Mouse (Mus musculus): ENCODE measurements around the gene Fzd1. TPM values are rescaled to one million over a fixed set of nuclear protein-coding genes. Genes with fewer than 3 reads are reported as not detected.

Fzd1 gene
- polyA plus RNA-seq, 1 experiment from 2014 or later: 29.0 TPM

GRCm38 (mm10) chr5:4758331-4759080, 671 bp upstream of the Fzd1 start:
- H3K4me3 ChIP-seq (ENCODE audit: low read depth, low read length): peak overlapping the region; percentile 93
- H3K36me3 ChIP-seq (replicated peaks; ENCODE audit: control insufficient read depth, insufficient read depth, low read depth, low read length): no peaks in the 10 kb centered on the region
- peak; percentile 17; the same call in 1 of the 2 replicates for ATAC-seq (replicated peaks; ENCODE audit: insufficient number of reproducible peaks, low FRiP score, low TSS enrichment, low read depth)
- peak overlapping the region; percentile 96 for H3K9ac ChIP-seq (replicated peaks; ENCODE audit: low read length)
- no peaks in the 10 kb centered on the region for H3K27me3 ChIP-seq (ENCODE audit: control insufficient read depth, insufficient read depth, low read length)
- H3K4me1 ChIP-seq (ENCODE audit: control insufficient read depth, insufficient read depth, low read length): no peaks in the 10 kb centered on the region; the same call in 1 of the 2 replicates
- under 1% methylated on average over 23 of the region's 23 CpGs for WGBS
- H3K27ac ChIP-seq (replicated peaks; ENCODE audit: low read depth, low read length): peak overlapping the region; percentile 98
- no peak for DNase-seq (ENCODE audit: low spot score)
- no peaks in the 10 kb centered on the region for H3K9me3 ChIP-seq (replicated peaks; ENCODE audit: control insufficient read depth, low read length)
- peak overlapping the region; percentile 44 for H3K4me2 ChIP-seq (ENCODE audit: low read depth, low read length)

GRCm38 (mm10) chr5:4756871-4757711, 744 bp downstream of the Fzd1 start:
- Histone ChIP-seq H3K4me1 (ENCODE audit: control insufficient read depth, insufficient read depth, low read length) (no peaks in the 10 kb centered on the region; the same call in 1 of the 2 replicates), H3K9me3 (replicated peaks; ENCODE audit: control insufficient read depth, low read length) (no peaks in the 10 kb centered on the region), H3K27ac (replicated peaks; ENCODE audit: low read depth, low read length) (peak overlapping the region; percentile 98), H3K4me3 (ENCODE audit: low read depth, low read length) (peak overlapping the region; percentile 93), H3K4me2 (ENCODE audit: low read depth, low read length) (peak overlapping the region; percentile 95), H3K27me3 (ENCODE audit: control insufficient read depth, insufficient read depth, low read length) (no peaks in the 10 kb centered on the region), H3K9ac (replicated peaks; ENCODE audit: low read length) (peak overlapping the region; percentile 96), H3K36me3 (replicated peaks; ENCODE audit: control insufficient read depth, insufficient read depth, low read depth, low read length) (no peaks in the 10 kb centered on the region)
- WGBS: under 1% methylated on average over 70 of the region's 80 CpGs
- ATAC-seq (replicated peaks; ENCODE audit: insufficient number of reproducible peaks, low FRiP score, low TSS enrichment, low read depth) (peak; percentile 47), DNase-seq (ENCODE audit: low spot score) (peak; percentile 67)

GRCm38 (mm10) chr5:4756001-4756681, 1.7 kb downstream of the Fzd1 start:
- Histone ChIP-seq H3K36me3 (replicated peaks; ENCODE audit: control insufficient read depth, insufficient read depth, low read depth, low read length) (no peaks in the 10 kb centered on the region), H3K4me2 (ENCODE audit: low read depth, low read length) (peak overlapping the region; percentile 95), H3K27me3 (ENCODE audit: control insufficient read depth, insufficient read depth, low read length) (no peaks in the 10 kb centered on the region), H3K4me1 (ENCODE audit: control insufficient read depth, insufficient read depth, low read length) (no peaks in the 10 kb centered on the region; the same call in 1 of the 2 replicates), H3K9me3 (replicated peaks; ENCODE audit: control insufficient read depth, low read length) (no peaks in the 10 kb centered on the region), H3K9ac (replicated peaks; ENCODE audit: low read length) (peak overlapping the region; percentile 96), H3K27ac (replicated peaks; ENCODE audit: low read depth, low read length) (peak overlapping the region; percentile 98; the same call in 1 of the 2 replicates), H3K4me3 (ENCODE audit: low read depth, low read length) (peak overlapping the region; percentile 93)
- DNase-seq (ENCODE audit: low spot score) (peak; percentile 26), ATAC-seq (replicated peaks; ENCODE audit: insufficient number of reproducible peaks, low FRiP score, low TSS enrichment, low read depth) (no peak)
- WGBS: 3% methylated on average over 43 of the region's 43 CpGs

GRCm38 (mm10) chr5:4755326-4755725, 2.5 kb downstream of the Fzd1 start:
- DNase-seq (ENCODE audit: low spot score): no peak
- Histone ChIP-seq H3K9me3 (replicated peaks; ENCODE audit: control insufficient read depth, low read length) (no peaks in the 10 kb centered on the region), H3K4me1 (ENCODE audit: control insufficient read depth, insufficient read depth, low read length) (no peaks in the 10 kb centered on the region; the same call in 1 of the 2 replicates), H3K4me3 (ENCODE audit: low read depth, low read length) (peak overlapping the region; percentile 93), H3K36me3 (replicated peaks; ENCODE audit: control insufficient read depth, insufficient read depth, low read depth, low read length) (no peaks in the 10 kb centered on the region), H3K27ac (replicated peaks; ENCODE audit: low read depth, low read length) (no peak overlapping the region), H3K4me2 (ENCODE audit: low read depth, low read length) (peak overlapping the region; percentile 95), H3K27me3 (ENCODE audit: control insufficient read depth, insufficient read depth, low read length) (no peaks in the 10 kb centered on the region), H3K9ac (replicated peaks; ENCODE audit: low read length) (peak overlapping the region; percentile 96)
- WGBS: 27% methylated on average over 11 of the region's 11 CpGs
- no peak for ATAC-seq (replicated peaks; ENCODE audit: insufficient number of reproducible peaks, low FRiP score, low TSS enrichment, low read depth)

GRCm38 (mm10) chr5:4754701-4755281, 3.0 kb downstream of the Fzd1 start:
- Histone ChIP-seq H3K27me3 (ENCODE audit: control insufficient read depth, insufficient read depth, low read length) (no peaks in the 10 kb centered on the region), H3K36me3 (replicated peaks; ENCODE audit: control insufficient read depth, insufficient read depth, low read depth, low read length) (no peaks in the 10 kb centered on the region), H3K9me3 (replicated peaks; ENCODE audit: control insufficient read depth, low read length) (no peaks in the 10 kb centered on the region), H3K4me1 (ENCODE audit: control insufficient read depth, insufficient read depth, low read length) (no peaks in the 10 kb centered on the region; the same call in 1 of the 2 replicates), H3K27ac (replicated peaks; ENCODE audit: low read depth, low read length) (no peak overlapping the region), H3K9ac (replicated peaks; ENCODE audit: low read length) (peak overlapping the region; percentile 28; the same call in 1 of the 2 replicates), H3K4me2 (ENCODE audit: low read depth, low read length) (peak overlapping the region; percentile 95), H3K4me3 (ENCODE audit: low read depth, low read length) (peak overlapping the region; percentile 93)
- DNase-seq (ENCODE audit: low spot score) (peak; percentile 48), ATAC-seq (replicated peaks; ENCODE audit: insufficient number of reproducible peaks, low FRiP score, low TSS enrichment, low read depth) (no peak)
- 16% methylated on average over 9 of the region's 9 CpGs for WGBS

- Histone ChIP-seq H3K9ac (replicated peaks; ENCODE audit: low read length) (no peak overlapping the region), H3K27ac (replicated peaks; ENCODE audit: low read depth, low read length) (no peak overlapping the region), H3K9me3 (replicated peaks; ENCODE audit: control insufficient read depth, low read length) (no peaks in the 10 kb centered on the region), H3K4me2 (ENCODE audit: low read depth, low read length) (no peak overlapping the region), H3K27me3 (ENCODE audit: control insufficient read depth, insufficient read depth, low read length) (no peaks in the 10 kb centered on the region), H3K36me3 (replicated peaks; ENCODE audit: control insufficient read depth, insufficient read depth, low read depth, low read length) (no peaks in the 10 kb centered on the region), H3K4me3 (ENCODE audit: low read depth, low read length) (no peak overlapping the region), H3K4me1 (ENCODE audit: control insufficient read depth, insufficient read depth, low read length) (no peaks in the 10 kb centered on the region; the same call in 1 of the 2 replicates)
- DNase-seq (ENCODE audit: low spot score): no peak
- ATAC-seq (replicated peaks; ENCODE audit: insufficient number of reproducible peaks, low FRiP score, low TSS enrichment, low read depth): no peak
- WGBS: 92% methylated on average over 5 of the region's 5 CpGs
Measured at GRCm38 (mm10) chr5:4753161-4753560, 4.7 kb downstream of the Fzd1 start.

- Histone ChIP-seq H3K27ac (replicated peaks; ENCODE audit: low read depth, low read length) (no peak overlapping the region), H3K4me2 (ENCODE audit: low read depth, low read length) (no peak overlapping the region), H3K4me1 (ENCODE audit: control insufficient read depth, insufficient read depth, low read length) (no peaks in the 10 kb centered on the region), H3K9ac (replicated peaks; ENCODE audit: low read length) (no peak overlapping the region), H3K36me3 (replicated peaks; ENCODE audit: control insufficient read depth, insufficient read depth, low read depth, low read length) (no peaks in the 10 kb centered on the region), H3K4me3 (ENCODE audit: low read depth, low read length) (no peak overlapping the region), H3K9me3 (replicated peaks; ENCODE audit: control insufficient read depth, low read length) (no peaks in the 10 kb centered on the region), H3K27me3 (ENCODE audit: control insufficient read depth, insufficient read depth, low read length) (no peaks in the 10 kb centered on the region)
- DNase-seq (ENCODE audit: low spot score) (no peak), ATAC-seq (replicated peaks; ENCODE audit: insufficient number of reproducible peaks, low FRiP score, low TSS enrichment, low read depth) (no peak)
- WGBS: 69% methylated on average over 4 of the region's 4 CpGs
Measured at GRCm38 (mm10) chr5:4742722-4743121, 15.1 kb downstream of the Fzd1 start.
